Mouse (Mus musculus): ENCODE measurements around the gene Pin1rt1. TPM values are rescaled to one million over a fixed set of nuclear protein-coding genes. Genes with fewer than 3 reads are reported as not detected.
A peak's percentile ranks its signal among the peaks of the same experiment; 100 is the strongest.

Gene Pin1rt1
- polyA plus RNA-seq, 1 experiment from 2014 or later, result not detected

GRCm38 (mm10) chr2:104741896-104742740 lies 25.9 kb upstream of the Pin1rt1 start:
- H3K4me2 ChIP-seq (replicated peaks; ENCODE audit: low read depth, low read length), result peak overlapping the region; percentile 91
- peak overlapping the region; percentile 85 for H3K9ac ChIP-seq (ENCODE audit: low read depth, low read length)
- peak overlapping the region; percentile 84 for H3K4me3 ChIP-seq (ENCODE audit: low read length)
- H3K27me3 ChIP-seq (ENCODE audit: control insufficient read depth, insufficient read depth, low read length), result no peaks in the 10 kb centered on the region
- peak; percentile 13; the same call in 1 of the 2 replicates for ATAC-seq (ENCODE audit: low FRiP score, low TSS enrichment)
- no peaks in the 10 kb centered on the region for H3K9me3 ChIP-seq (ENCODE audit: control insufficient read depth, low read length)
- H3K27ac ChIP-seq (ENCODE audit: low read depth, low read length), result peak overlapping the region; percentile 85
- 5% methylated on average over 40 of the region's 46 CpGs for WGBS
- no peaks in the 10 kb centered on the region for H3K36me3 ChIP-seq (ENCODE audit: control insufficient read depth, insufficient read depth, low read length)
- peaks cover 25% of the 10 kb centered on the region for H3K4me1 ChIP-seq (ENCODE audit: control insufficient read depth, insufficient read depth, low read length)

- peak overlapping the region; percentile 12; the same call in 1 of the 2 replicates for H3K9ac ChIP-seq (ENCODE audit: low read depth, low read length)
- H3K4me3 ChIP-seq (ENCODE audit: low read length), result peak overlapping the region; percentile 84; the same call in 1 of the 2 replicates
- no peaks in the 10 kb centered on the region for H3K27me3 ChIP-seq (ENCODE audit: control insufficient read depth, insufficient read depth, low read length)
Observed at GRCm38 (mm10) chr2:104741015-104741758, 25.0 kb upstream of the Pin1rt1 start.

DNA sequence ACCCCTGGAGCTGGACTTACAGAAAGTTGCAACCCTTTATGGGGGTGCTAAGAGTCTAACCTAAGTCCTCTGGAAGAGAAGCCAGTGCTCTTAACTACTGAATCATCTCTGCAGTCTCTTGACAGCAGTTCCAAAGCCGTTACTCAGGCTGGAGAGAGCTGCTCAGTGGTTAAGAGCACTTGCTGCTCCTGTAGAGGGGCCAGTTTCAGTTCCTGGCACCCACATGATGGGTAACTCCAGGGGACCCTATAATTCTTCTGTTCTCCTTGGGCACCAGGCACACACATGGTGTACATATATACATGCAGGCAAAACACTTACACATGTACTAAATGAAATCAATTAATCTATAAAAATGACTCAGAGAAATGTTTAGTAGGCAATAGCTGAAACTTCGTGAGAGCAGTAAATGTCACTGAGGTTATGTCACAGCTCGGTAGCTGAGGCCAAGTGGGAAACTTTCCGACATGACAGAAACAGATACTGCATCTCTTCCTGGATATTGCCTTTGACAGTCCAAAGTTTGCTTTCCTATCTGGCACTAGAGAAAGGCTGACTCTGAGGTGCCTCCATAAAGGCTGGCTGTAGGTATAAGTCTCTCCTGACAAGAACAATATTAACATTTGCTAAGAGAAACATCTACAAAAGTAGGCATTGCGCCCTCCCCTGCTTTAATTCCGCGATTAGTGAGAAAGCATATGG lies 24.2 kb upstream of the Pin1rt1 start:
- H3K27me3 ChIP-seq (ENCODE audit: control insufficient read depth, insufficient read depth, low read length), result no peaks in the 10 kb centered on the region
- H3K9ac ChIP-seq (ENCODE audit: low read depth, low read length), result no peak overlapping the region
- peaks cover 25% of the 10 kb centered on the region for H3K4me1 ChIP-seq (ENCODE audit: control insufficient read depth, insufficient read depth, low read length)
- no peak for ATAC-seq (ENCODE audit: low FRiP score, low TSS enrichment)
- H3K4me3 ChIP-seq (ENCODE audit: low read length), result no peak overlapping the region
- no peak overlapping the region for H3K27ac ChIP-seq (ENCODE audit: low read depth, low read length)
- no peaks in the 10 kb centered on the region for H3K9me3 ChIP-seq (ENCODE audit: control insufficient read depth, low read length)
- 41% methylated on average over 7 of the region's 7 CpGs for WGBS
- no peaks in the 10 kb centered on the region for H3K36me3 ChIP-seq (ENCODE audit: control insufficient read depth, insufficient read depth, low read length)
- no peak overlapping the region; the same call in 1 of the 2 replicates for H3K4me2 ChIP-seq (replicated peaks; ENCODE audit: low read depth, low read length)

More at GRCm38 (mm10) chr2:104741015-104741758, 25.0 kb upstream of the Pin1rt1 start:
- no peaks in the 10 kb centered on the region for H3K36me3 ChIP-seq (ENCODE audit: control insufficient read depth, insufficient read depth, low read length)
- ATAC-seq (ENCODE audit: low FRiP score, low TSS enrichment), result no peak
- 23% methylated on average over 7 of the region's 7 CpGs for WGBS
- H3K4me2 ChIP-seq (replicated peaks; ENCODE audit: low read depth, low read length), result peak overlapping the region; percentile 91
- no peak overlapping the region for H3K27ac ChIP-seq (ENCODE audit: low read depth, low read length)
- H3K9me3 ChIP-seq (ENCODE audit: control insufficient read depth, low read length), result no peaks in the 10 kb centered on the region
- peaks cover 25% of the 10 kb centered on the region for H3K4me1 ChIP-seq (ENCODE audit: control insufficient read depth, insufficient read depth, low read length)

- Histone ChIP-seq H3K9me3 (ENCODE audit: control insufficient read depth, low read length) (no peaks in the 10 kb centered on the region), H3K36me3 (ENCODE audit: control insufficient read depth, insufficient read depth, low read length) (no peaks in the 10 kb centered on the region), H3K4me2 (replicated peaks; ENCODE audit: low read depth, low read length) (no peak overlapping the region), H3K9ac (ENCODE audit: low read depth, low read length) (no peak overlapping the region), H3K4me1 (ENCODE audit: control insufficient read depth, insufficient read depth, low read length) (peaks cover 25% of the 10 kb centered on the region), H3K4me3 (ENCODE audit: low read length) (no peak overlapping the region), H3K27ac (ENCODE audit: low read depth, low read length) (no peak overlapping the region), H3K27me3 (ENCODE audit: control insufficient read depth, insufficient read depth, low read length) (no peaks in the 10 kb centered on the region)
- ATAC-seq (ENCODE audit: low FRiP score, low TSS enrichment), result no peak
- WGBS, result 90% methylated on average over 2 of the region's 2 CpGs
Observed at GRCm38 (mm10) chr2:104739691-104740090, 23.5 kb upstream of the Pin1rt1 start.

GRCm38 (mm10) chr2:104736241-104736640 lies 20.1 kb upstream of the Pin1rt1 start:
- no peak for ATAC-seq (ENCODE audit: low FRiP score, low TSS enrichment)
- H3K27me3 ChIP-seq (ENCODE audit: control insufficient read depth, insufficient read depth, low read length), result no peaks in the 10 kb centered on the region
- no peak overlapping the region; the same call in 1 of the 2 replicates for H3K27ac ChIP-seq (ENCODE audit: low read depth, low read length)
- peaks cover 9% of the 10 kb centered on the region for H3K4me1 ChIP-seq (ENCODE audit: control insufficient read depth, insufficient read depth, low read length)
- no peak overlapping the region for H3K4me3 ChIP-seq (ENCODE audit: low read length)
- no peaks in the 10 kb centered on the region for H3K9me3 ChIP-seq (ENCODE audit: control insufficient read depth, low read length)
- H3K4me2 ChIP-seq (replicated peaks; ENCODE audit: low read depth, low read length), result no peak overlapping the region
- H3K9ac ChIP-seq (ENCODE audit: low read depth, low read length), result no peak overlapping the region
- no peaks in the 10 kb centered on the region for H3K36me3 ChIP-seq (ENCODE audit: control insufficient read depth, insufficient read depth, low read length)
- 63% methylated on average over 7 of the region's 7 CpGs for WGBS

- H3K27me3 ChIP-seq (ENCODE audit: control insufficient read depth, insufficient read depth, low read length), result no peaks in the 10 kb centered on the region
- H3K9ac ChIP-seq (ENCODE audit: low read depth, low read length), result no peak overlapping the region
- WGBS, result 73% methylated on average over 7 of the region's 7 CpGs
- no peak for ATAC-seq (ENCODE audit: low FRiP score, low TSS enrichment)
- no peaks in the 10 kb centered on the region for H3K4me1 ChIP-seq (ENCODE audit: control insufficient read depth, insufficient read depth, low read length)
- no peak overlapping the region for H3K4me3 ChIP-seq (ENCODE audit: low read length)
- H3K36me3 ChIP-seq (ENCODE audit: control insufficient read depth, insufficient read depth, low read length), result no peaks in the 10 kb centered on the region
- H3K27ac ChIP-seq (ENCODE audit: low read depth, low read length), result no peak overlapping the region
- H3K4me2 ChIP-seq (replicated peaks; ENCODE audit: low read depth, low read length), result no peak overlapping the region
- no peaks in the 10 kb centered on the region for H3K9me3 ChIP-seq (ENCODE audit: control insufficient read depth, low read length)
Observed at GRCm38 (mm10) chr2:104732562-104733256, 16.5 kb upstream of the Pin1rt1 start.

- Histone ChIP-seq H3K27ac (ENCODE audit: low read depth, low read length) (no peak overlapping the region), H3K36me3 (ENCODE audit: control insufficient read depth, insufficient read depth, low read length) (no peaks in the 10 kb centered on the region)
- no peak for ATAC-seq (ENCODE audit: low FRiP score, low TSS enrichment)
Observed at GRCm38 (mm10) chr2:104732033-104732444, 15.9 kb upstream of the Pin1rt1 start.

GRCm38 (mm10) chr2:104727369-104727768 lies 11.2 kb upstream of the Pin1rt1 start:
- Histone ChIP-seq H3K9ac (ENCODE audit: low read depth, low read length) (no peak overlapping the region), H3K4me1 (ENCODE audit: control insufficient read depth, insufficient read depth, low read length) (no peaks in the 10 kb centered on the region), H3K4me2 (replicated peaks; ENCODE audit: low read depth, low read length) (no peak overlapping the region), H3K9me3 (ENCODE audit: control insufficient read depth, low read length) (no peaks in the 10 kb centered on the region), H3K36me3 (ENCODE audit: control insufficient read depth, insufficient read depth, low read length) (no peaks in the 10 kb centered on the region), H3K27ac (ENCODE audit: low read depth, low read length) (no peak overlapping the region), H3K27me3 (ENCODE audit: control insufficient read depth, insufficient read depth, low read length) (no peaks in the 10 kb centered on the region), H3K4me3 (ENCODE audit: low read length) (no peak overlapping the region)
- ATAC-seq (ENCODE audit: low FRiP score, low TSS enrichment), result no peak
- 67% methylated on average over 1 of the region's 1 CpGs for WGBS

More at GRCm38 (mm10) chr2:104732033-104732444, 15.9 kb upstream of the Pin1rt1 start:
- Histone ChIP-seq H3K4me1 (ENCODE audit: control insufficient read depth, insufficient read depth, low read length) (no peaks in the 10 kb centered on the region), H3K4me3 (ENCODE audit: low read length) (no peak overlapping the region), H3K9me3 (ENCODE audit: control insufficient read depth, low read length) (no peaks in the 10 kb centered on the region), H3K9ac (ENCODE audit: low read depth, low read length) (no peak overlapping the region), H3K27me3 (ENCODE audit: control insufficient read depth, insufficient read depth, low read length) (no peaks in the 10 kb centered on the region), H3K4me2 (replicated peaks; ENCODE audit: low read depth, low read length) (no peak overlapping the region)
- WGBS, result 67% methylated on average over 9 of the region's 9 CpGs

All from kidney, embryonic 14.5 days (tissue).